Mouse (Mus musculus): ENCODE results near the gene Pias3. TPM values are rescaled to one million over a fixed set of nuclear protein-coding genes. Genes with fewer than 3 reads are reported as not detected.

Gene Pias3
- polyA plus RNA-seq, 1 experiment from 2014 or later = 20.9 TPM

GRCm38 (mm10) chr3:96696766-96697732 is 865 bp downstream of the Pias3 start:
- peak overlapping the region; percentile 87 for H3K27ac ChIP-seq (ENCODE audit: low read depth, low read length)
- ATAC-seq (ENCODE audit: low read depth) = peak; percentile 92
- WGBS = under 1% methylated on average over 78 of the region's 85 CpGs
- no peaks in the 10 kb centered on the region for H3K9me3 ChIP-seq (ENCODE audit: control insufficient read depth, low read length)
- peaks cover 10% of the 10 kb centered on the region for H3K36me3 ChIP-seq (ENCODE audit: control insufficient read depth, insufficient read depth, low read length)
- H3K4me2 ChIP-seq (ENCODE audit: low read depth, low read length) = peak overlapping the region; percentile 52
- peak overlapping the region; percentile 80 for H3K9ac ChIP-seq (replicated peaks; ENCODE audit: low read depth, low read length)
- H3K27me3 ChIP-seq (ENCODE audit: control insufficient read depth, insufficient read depth, low read length) = no peaks in the 10 kb centered on the region
- H3K4me1 ChIP-seq (ENCODE audit: control insufficient read depth, insufficient read depth, low read length) = peaks cover 3% of the 10 kb centered on the region; the same call in 1 of the 2 replicates
- peak overlapping the region; percentile 87 for H3K4me3 ChIP-seq (ENCODE audit: low read depth, low read length)

DNA sequence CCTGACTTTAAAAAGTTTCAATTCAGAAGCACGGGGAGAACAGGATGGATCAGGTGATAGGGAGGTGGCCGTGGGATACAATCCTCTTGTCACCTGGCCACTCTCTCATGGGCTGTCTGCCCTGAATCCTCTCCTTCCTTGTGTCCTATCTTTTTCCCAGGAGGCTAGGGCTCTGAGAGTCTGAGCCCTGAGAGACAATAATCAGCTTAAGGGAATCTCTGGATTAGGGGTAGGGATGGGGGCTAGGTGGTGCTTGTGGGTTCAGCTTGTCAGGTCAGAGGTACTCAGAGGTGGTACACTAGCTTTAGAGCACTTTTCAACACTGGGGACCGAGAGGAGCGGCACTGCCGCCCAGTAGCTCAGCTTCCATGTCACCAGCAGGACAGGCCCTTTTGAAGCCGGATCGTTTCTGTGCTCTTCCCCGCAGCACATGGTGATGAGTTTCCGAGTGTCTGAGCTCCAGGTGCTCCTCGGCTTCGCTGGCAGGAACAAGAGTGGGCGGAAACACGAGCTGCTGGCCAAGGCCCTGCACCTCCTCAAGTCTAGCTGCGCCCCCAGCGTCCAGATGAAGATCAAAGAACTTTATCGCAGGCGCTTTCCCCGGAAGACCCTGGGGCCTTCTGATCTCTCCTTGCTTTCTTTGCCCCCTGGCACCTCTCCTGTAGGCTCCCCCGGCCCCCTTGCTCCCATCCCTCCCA is 3.0 kb downstream of the Pias3 start:
- Histone ChIP-seq H3K9me3 (ENCODE audit: control insufficient read depth, low read length) (no peaks in the 10 kb centered on the region), H3K27ac (ENCODE audit: low read depth, low read length) (no peak overlapping the region), H3K9ac (replicated peaks; ENCODE audit: low read depth, low read length) (no peak overlapping the region), H3K4me2 (ENCODE audit: low read depth, low read length) (no peak overlapping the region), H3K4me3 (ENCODE audit: low read depth, low read length) (no peak overlapping the region), H3K4me1 (ENCODE audit: control insufficient read depth, insufficient read depth, low read length) (peaks cover 3% of the 10 kb centered on the region; the same call in 1 of the 2 replicates), H3K27me3 (ENCODE audit: control insufficient read depth, insufficient read depth, low read length) (no peaks in the 10 kb centered on the region), H3K36me3 (ENCODE audit: control insufficient read depth, insufficient read depth, low read length) (peaks cover 19% of the 10 kb centered on the region)
- ATAC-seq (ENCODE audit: low read depth) = no peak
- WGBS = 49% methylated on average over 19 of the region's 19 CpGs

- H3K4me1 ChIP-seq (ENCODE audit: control insufficient read depth, insufficient read depth, low read length) = peaks cover 3% of the 10 kb centered on the region; the same call in 1 of the 2 replicates
- ATAC-seq (ENCODE audit: low read depth) = no peak
- H3K36me3 ChIP-seq (ENCODE audit: control insufficient read depth, insufficient read depth, low read length) = peaks cover 19% of the 10 kb centered on the region
- H3K9me3 ChIP-seq (ENCODE audit: control insufficient read depth, low read length) = no peaks in the 10 kb centered on the region
- H3K4me3 ChIP-seq (ENCODE audit: low read depth, low read length) = no peak overlapping the region
- no peak overlapping the region for H3K4me2 ChIP-seq (ENCODE audit: low read depth, low read length)
- 54% methylated on average over 7 of the region's 7 CpGs for WGBS
- H3K9ac ChIP-seq (replicated peaks; ENCODE audit: low read depth, low read length) = no peak overlapping the region
- no peak overlapping the region for H3K27ac ChIP-seq (ENCODE audit: low read depth, low read length)
- H3K27me3 ChIP-seq (ENCODE audit: control insufficient read depth, insufficient read depth, low read length) = no peaks in the 10 kb centered on the region
Measured at GRCm38 (mm10) chr3:96700376-96700775, 4.2 kb downstream of the Pias3 start.

DNA sequence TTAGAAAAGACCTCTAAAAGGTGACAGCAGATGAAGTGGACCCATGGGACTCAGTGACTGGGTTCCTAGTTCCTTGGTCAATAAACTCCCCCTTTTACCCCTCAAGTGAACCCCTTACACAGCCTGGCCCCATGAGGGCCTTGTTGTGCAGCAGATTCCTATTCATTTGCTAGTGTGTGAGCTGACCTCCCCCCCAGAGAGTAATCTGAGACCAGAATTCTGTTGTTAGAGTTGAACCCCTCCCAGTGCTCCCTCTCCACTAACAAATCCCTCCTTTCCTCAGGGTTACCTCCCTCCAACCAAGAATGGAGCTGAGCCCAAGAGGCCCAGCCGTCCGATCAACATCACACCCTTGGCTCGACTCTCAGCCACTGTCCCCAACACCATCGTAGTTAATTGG is 4.8 kb downstream of the Pias3 start:
- Histone ChIP-seq H3K9ac (replicated peaks; ENCODE audit: low read depth, low read length) (no peak overlapping the region), H3K9me3 (ENCODE audit: control insufficient read depth, low read length) (no peaks in the 10 kb centered on the region), H3K36me3 (ENCODE audit: control insufficient read depth, insufficient read depth, low read length) (peaks cover 19% of the 10 kb centered on the region), H3K27ac (ENCODE audit: low read depth, low read length) (no peak overlapping the region), H3K27me3 (ENCODE audit: control insufficient read depth, insufficient read depth, low read length) (no peaks in the 10 kb centered on the region), H3K4me1 (ENCODE audit: control insufficient read depth, insufficient read depth, low read length) (peaks cover 3% of the 10 kb centered on the region; the same call in 1 of the 2 replicates), H3K4me2 (ENCODE audit: low read depth, low read length) (no peak overlapping the region), H3K4me3 (ENCODE audit: low read depth, low read length) (no peak overlapping the region)
- WGBS = 88% methylated on average over 4 of the region's 4 CpGs
- no peak for ATAC-seq (ENCODE audit: low read depth)

- H3K4me2 ChIP-seq (ENCODE audit: low read depth, low read length) = no peak overlapping the region
- H3K9ac ChIP-seq (replicated peaks; ENCODE audit: low read depth, low read length) = no peak overlapping the region
- peaks cover 19% of the 10 kb centered on the region for H3K36me3 ChIP-seq (ENCODE audit: control insufficient read depth, insufficient read depth, low read length)
- ATAC-seq (ENCODE audit: low read depth) = no peak
- H3K4me3 ChIP-seq (ENCODE audit: low read depth, low read length) = no peak overlapping the region
- 65% methylated on average over 11 of the region's 11 CpGs for WGBS
- H3K9me3 ChIP-seq (ENCODE audit: control insufficient read depth, low read length) = no peaks in the 10 kb centered on the region
- no peak overlapping the region for H3K27ac ChIP-seq (ENCODE audit: low read depth, low read length)
- H3K4me1 ChIP-seq (ENCODE audit: control insufficient read depth, insufficient read depth, low read length) = no peaks in the 10 kb centered on the region
- no peaks in the 10 kb centered on the region for H3K27me3 ChIP-seq (ENCODE audit: control insufficient read depth, insufficient read depth, low read length)
Measured at GRCm38 (mm10) chr3:96704778-96705177, 8.6 kb downstream of the Pias3 start.

GRCm38 (mm10) chr3:96706217-96706616 is 10.0 kb downstream of the Pias3 start:
- Histone ChIP-seq H3K4me2 (ENCODE audit: low read depth, low read length) (no peak overlapping the region), H3K9ac (replicated peaks; ENCODE audit: low read depth, low read length) (no peak overlapping the region), H3K9me3 (ENCODE audit: control insufficient read depth, low read length) (no peaks in the 10 kb centered on the region), H3K4me3 (ENCODE audit: low read depth, low read length) (no peak overlapping the region), H3K36me3 (ENCODE audit: control insufficient read depth, insufficient read depth, low read length) (peaks cover 25% of the 10 kb centered on the region), H3K27me3 (ENCODE audit: control insufficient read depth, insufficient read depth, low read length) (no peaks in the 10 kb centered on the region), H3K4me1 (ENCODE audit: control insufficient read depth, insufficient read depth, low read length) (no peaks in the 10 kb centered on the region), H3K27ac (ENCODE audit: low read depth, low read length) (no peak overlapping the region)
- WGBS = 93% methylated on average over 11 of the region's 11 CpGs
- ATAC-seq (ENCODE audit: low read depth) = no peak

DNA sequence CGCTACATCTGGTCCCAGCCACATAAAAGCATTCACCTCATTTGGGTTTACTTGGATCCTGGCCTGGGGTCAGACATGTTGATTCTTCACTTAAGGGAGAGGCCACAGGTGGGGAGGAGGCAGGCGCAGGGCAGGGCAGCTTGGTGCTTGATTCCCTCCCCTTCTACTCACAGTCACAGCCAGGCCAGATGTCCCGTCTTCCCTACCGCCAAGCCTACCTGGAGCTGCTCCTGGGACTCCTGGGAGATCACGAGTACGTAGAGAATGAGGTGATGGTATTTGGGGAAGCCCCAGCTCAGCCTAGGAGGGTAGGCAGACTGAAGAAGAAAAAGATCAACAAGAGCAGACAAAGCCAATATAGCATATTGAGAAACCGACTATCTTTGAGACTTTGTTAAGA is 10.8 kb downstream of the Pias3 start:
- no peaks in the 10 kb centered on the region for H3K27me3 ChIP-seq (ENCODE audit: control insufficient read depth, insufficient read depth, low read length)
- H3K9me3 ChIP-seq (ENCODE audit: control insufficient read depth, low read length) = no peaks in the 10 kb centered on the region
- WGBS = 79% methylated on average over 7 of the region's 7 CpGs
- peaks cover 25% of the 10 kb centered on the region for H3K36me3 ChIP-seq (ENCODE audit: control insufficient read depth, insufficient read depth, low read length)
- ATAC-seq (ENCODE audit: low read depth) = no peak
- H3K27ac ChIP-seq (ENCODE audit: low read depth, low read length) = no peak overlapping the region
- no peak overlapping the region for H3K4me2 ChIP-seq (ENCODE audit: low read depth, low read length)
- H3K4me1 ChIP-seq (ENCODE audit: control insufficient read depth, insufficient read depth, low read length) = no peaks in the 10 kb centered on the region
- no peak overlapping the region for H3K9ac ChIP-seq (replicated peaks; ENCODE audit: low read depth, low read length)
- H3K4me3 ChIP-seq (ENCODE audit: low read depth, low read length) = no peak overlapping the region

DNA sequence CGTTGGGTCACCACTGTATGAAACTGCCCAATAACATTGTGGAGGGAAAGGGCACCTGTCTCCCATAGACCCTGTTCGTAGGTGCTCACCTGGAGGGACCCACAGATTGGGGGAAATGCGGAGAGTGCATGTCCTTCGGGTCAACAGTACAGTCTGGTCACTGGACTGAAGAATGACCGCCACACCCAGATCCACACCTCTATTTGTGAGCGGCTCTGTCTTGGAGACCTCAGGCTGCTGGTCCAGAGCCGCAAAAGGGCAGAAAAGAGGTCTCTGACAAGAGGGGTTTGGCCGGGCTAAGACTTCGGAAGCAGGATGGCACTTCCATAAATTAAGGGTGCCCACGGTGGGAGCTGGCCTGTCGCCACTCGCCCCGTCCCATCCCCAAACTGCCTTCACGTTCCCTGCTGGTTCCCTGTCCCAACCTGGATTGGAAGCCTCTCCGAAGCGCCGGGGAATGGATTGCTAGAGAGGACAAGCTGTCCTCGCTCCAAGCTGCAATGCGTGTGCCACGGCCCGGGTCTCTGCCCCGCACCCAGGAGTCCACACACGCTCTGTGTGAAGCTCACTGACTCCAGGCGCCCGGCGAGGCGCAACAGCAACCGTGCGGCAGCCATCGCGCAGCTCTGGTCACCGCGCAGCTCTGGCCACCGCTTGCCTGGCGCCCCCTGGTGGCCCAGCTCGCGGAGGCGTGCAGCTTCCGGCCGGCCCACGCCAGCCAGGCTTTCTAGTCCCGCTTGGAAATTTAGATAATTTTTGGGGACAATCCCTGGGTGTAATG is 11.9 kb downstream of the Pias3 start, which contains the start of gene Nudt17:
Gene Nudt17 (minus strand): TSS at position 660 of the 781 bp plus-strand sequence.
- Histone ChIP-seq H3K9ac (replicated peaks; ENCODE audit: low read depth, low read length) (peak within 1 kb of the TSS; percentile 65), H3K27me3 (ENCODE audit: control insufficient read depth, insufficient read depth, low read length) (no peaks in the 10 kb centered on the region), H3K4me2 (ENCODE audit: low read depth, low read length) (peak within 1 kb of the TSS; percentile 85), H3K9me3 (ENCODE audit: control insufficient read depth, low read length) (no peaks in the 10 kb centered on the region), H3K36me3 (ENCODE audit: control insufficient read depth, insufficient read depth, low read length) (peaks cover 31% of the 10 kb centered on the region), H3K4me1 (ENCODE audit: control insufficient read depth, insufficient read depth, low read length) (no peaks in the 10 kb centered on the region), H3K4me3 (ENCODE audit: low read depth, low read length) (peak within 1 kb of the TSS; percentile 51), H3K27ac (ENCODE audit: low read depth, low read length) (no peak within 1 kb of the TSS)
- WGBS = 5% methylated on average over 42 of the region's 42 CpGs
- peak; percentile 93 for ATAC-seq (ENCODE audit: low read depth)

Measured in neural tube, embryonic 14.5 days (tissue).